Mouse (Mus musculus): ENCODE data around the gene Vps33b. TPM values are rescaled to one million over a fixed set of nuclear protein-coding genes. Genes with fewer than 3 reads are reported as not detected.

The Vps33b gene
- polyA plus RNA-seq, 1 experiment from 2014 or later = 15.5 TPM

DNA sequence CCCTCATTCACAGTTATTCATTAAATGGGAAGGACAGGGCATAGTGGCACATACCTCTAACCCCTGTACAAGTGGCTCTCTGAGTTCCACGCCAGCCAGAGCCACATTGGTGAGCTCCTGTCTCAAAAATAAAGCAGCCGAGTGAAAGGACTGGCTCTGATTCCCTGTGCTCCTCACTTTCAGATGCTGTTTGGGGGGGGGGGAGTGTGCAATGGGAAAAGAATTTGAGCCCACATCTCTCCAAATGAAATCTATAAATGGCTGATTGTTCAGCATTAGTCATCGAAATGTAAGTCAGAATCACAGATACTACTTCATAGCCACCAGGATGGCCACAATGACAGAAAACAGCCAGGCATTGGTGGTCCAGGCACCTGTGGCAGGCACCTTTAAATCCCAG lies 27.6 kb downstream of the Vps33b start:
- no peak for ATAC-seq (ENCODE audit: low FRiP score, low TSS enrichment)
- H3K9me3 ChIP-seq (ENCODE audit: control insufficient read depth, low read length) = no peaks in the 10 kb centered on the region
- no peak overlapping the region for H3K4me3 ChIP-seq (ENCODE audit: low read length)
- H3K27me3 ChIP-seq (ENCODE audit: control insufficient read depth, insufficient read depth, low read length) = no peaks in the 10 kb centered on the region
- H3K9ac ChIP-seq (ENCODE audit: low read depth, low read length) = no peak overlapping the region
- no peak overlapping the region for H3K4me2 ChIP-seq (replicated peaks; ENCODE audit: low read depth, low read length)
- 85% methylated on average over 3 of the region's 3 CpGs for WGBS
- H3K4me1 ChIP-seq (ENCODE audit: control insufficient read depth, insufficient read depth, low read length) = peaks cover 7% of the 10 kb centered on the region; the same call in 1 of the 2 replicates
- no peak overlapping the region for H3K27ac ChIP-seq (ENCODE audit: low read depth, low read length)
- peaks cover 24% of the 10 kb centered on the region for H3K36me3 ChIP-seq (ENCODE audit: control insufficient read depth, insufficient read depth, low read length)

DNA sequence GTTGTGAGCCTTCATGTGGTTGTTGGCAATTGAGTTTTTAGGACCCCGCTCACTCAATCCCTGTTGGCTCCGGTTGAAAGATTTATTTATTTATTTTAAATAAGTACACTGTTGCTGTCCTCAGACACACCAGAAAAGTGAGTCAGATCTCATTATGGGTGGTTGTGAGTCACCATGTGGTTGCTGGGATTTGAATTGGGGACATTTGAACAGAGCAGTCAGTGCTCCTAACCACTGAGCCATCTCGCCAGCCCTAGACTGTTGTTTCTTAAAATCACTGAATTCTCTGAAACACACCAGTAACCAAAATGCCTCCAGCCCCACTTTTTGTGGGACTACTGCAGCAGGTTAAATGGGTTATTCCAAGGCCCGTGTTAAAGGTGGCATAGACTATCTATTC lies 29.3 kb downstream of the Vps33b start:
- Histone ChIP-seq H3K4me1 (ENCODE audit: control insufficient read depth, insufficient read depth, low read length) (peaks cover 7% of the 10 kb centered on the region; the same call in 1 of the 2 replicates), H3K27ac (ENCODE audit: low read depth, low read length) (no peak overlapping the region), H3K9me3 (ENCODE audit: control insufficient read depth, low read length) (no peaks in the 10 kb centered on the region), H3K36me3 (ENCODE audit: control insufficient read depth, insufficient read depth, low read length) (peaks cover 38% of the 10 kb centered on the region), H3K4me2 (replicated peaks; ENCODE audit: low read depth, low read length) (no peak overlapping the region), H3K9ac (ENCODE audit: low read depth, low read length) (no peak overlapping the region), H3K27me3 (ENCODE audit: control insufficient read depth, insufficient read depth, low read length) (no peaks in the 10 kb centered on the region), H3K4me3 (ENCODE audit: low read length) (no peak overlapping the region)
- whole genome bisulfite sequencing = 94% methylated on average over 4 of the region's 4 CpGs
- no peak for ATAC-seq (ENCODE audit: low FRiP score, low TSS enrichment)

DNA sequence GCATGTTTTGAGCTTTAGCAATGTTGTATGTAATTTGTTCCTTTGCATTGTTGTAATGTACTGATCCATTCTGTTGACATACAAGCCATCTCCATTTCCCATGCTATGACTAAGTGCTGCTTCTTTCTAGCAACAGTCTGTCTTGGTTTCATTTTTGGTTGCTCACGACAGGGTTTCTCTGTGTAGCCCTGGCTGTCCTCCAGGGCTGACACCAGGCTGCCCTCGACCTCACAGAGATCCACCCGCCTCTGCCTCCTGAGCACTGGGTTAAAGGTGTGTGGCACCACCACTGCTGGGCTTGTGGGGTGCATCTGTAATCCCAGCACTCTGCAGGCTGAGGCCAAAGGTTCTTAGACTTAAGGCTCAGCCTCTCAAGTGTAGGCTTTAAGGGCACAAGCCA lies 30.1 kb downstream of the Vps33b start:
- Histone ChIP-seq H3K4me3 (ENCODE audit: low read length) (no peak overlapping the region), H3K27ac (ENCODE audit: low read depth, low read length) (no peak overlapping the region), H3K27me3 (ENCODE audit: control insufficient read depth, insufficient read depth, low read length) (no peaks in the 10 kb centered on the region), H3K4me2 (replicated peaks; ENCODE audit: low read depth, low read length) (no peak overlapping the region), H3K9ac (ENCODE audit: low read depth, low read length) (no peak overlapping the region), H3K36me3 (ENCODE audit: control insufficient read depth, insufficient read depth, low read length) (peaks cover 46% of the 10 kb centered on the region), H3K9me3 (ENCODE audit: control insufficient read depth, low read length) (no peaks in the 10 kb centered on the region), H3K4me1 (ENCODE audit: control insufficient read depth, insufficient read depth, low read length) (peaks cover 7% of the 10 kb centered on the region; the same call in 1 of the 2 replicates)
- 97% methylated on average over 3 of the region's 3 CpGs for WGBS
- ATAC-seq (ENCODE audit: low FRiP score, low TSS enrichment) = no peak

DNA sequence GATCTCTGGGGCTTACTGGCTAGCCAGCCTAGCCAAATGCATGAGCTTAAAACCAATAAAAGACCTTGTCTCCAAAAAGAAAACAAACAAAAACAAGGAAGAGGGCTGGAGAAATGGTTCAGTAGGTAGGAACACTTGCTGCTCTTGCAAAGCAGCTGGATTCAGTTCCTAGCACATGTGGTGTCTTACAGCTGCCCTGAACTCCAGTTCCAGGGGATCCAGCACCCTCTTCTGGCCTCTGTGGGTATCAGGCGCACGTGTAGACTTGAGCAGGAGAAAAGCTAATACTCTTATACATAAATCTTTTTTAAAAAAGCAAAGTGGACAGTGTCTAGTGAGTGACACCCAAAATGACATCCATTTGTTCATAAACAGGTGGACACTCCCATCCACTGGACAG lies 32.1 kb downstream of the Vps33b start:
- WGBS = 91% methylated on average over 2 of the region's 2 CpGs
- H3K4me1 ChIP-seq (ENCODE audit: control insufficient read depth, insufficient read depth, low read length) = no peaks in the 10 kb centered on the region
- no peak overlapping the region for H3K27ac ChIP-seq (ENCODE audit: low read depth, low read length)
- peaks cover 66% of the 10 kb centered on the region for H3K36me3 ChIP-seq (ENCODE audit: control insufficient read depth, insufficient read depth, low read length)
- no peak overlapping the region for H3K4me3 ChIP-seq (ENCODE audit: low read length)
- no peak overlapping the region for H3K4me2 ChIP-seq (replicated peaks; ENCODE audit: low read depth, low read length)
- H3K9me3 ChIP-seq (ENCODE audit: control insufficient read depth, low read length) = no peaks in the 10 kb centered on the region
- H3K27me3 ChIP-seq (ENCODE audit: control insufficient read depth, insufficient read depth, low read length) = no peaks in the 10 kb centered on the region
- no peak for ATAC-seq (ENCODE audit: low FRiP score, low TSS enrichment)
- H3K9ac ChIP-seq (ENCODE audit: low read depth, low read length) = no peak overlapping the region

DNA sequence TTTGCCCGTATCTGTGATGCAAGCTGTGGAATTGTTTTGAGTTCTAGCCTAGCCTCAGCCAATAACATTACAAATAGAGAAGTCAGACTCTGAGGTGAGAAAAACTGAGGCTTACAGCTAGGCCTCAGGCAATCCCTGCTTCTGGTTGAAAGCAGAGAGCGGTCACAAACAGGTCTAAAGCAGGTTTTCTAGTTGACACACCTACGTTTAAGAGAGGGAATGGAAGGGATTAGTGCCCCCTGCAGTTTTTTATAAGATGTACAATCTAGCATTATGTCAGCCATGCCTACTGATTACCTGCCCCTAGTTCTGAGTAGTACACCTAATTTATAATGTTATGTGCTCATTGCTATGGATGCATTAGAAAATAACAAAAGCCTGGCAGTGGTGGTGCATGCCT lies 38.3 kb downstream of the Vps33b start:
- no peak for ATAC-seq (ENCODE audit: low FRiP score, low TSS enrichment)
- Histone ChIP-seq H3K36me3 (ENCODE audit: control insufficient read depth, insufficient read depth, low read length) (peaks cover 97% of the 10 kb centered on the region), H3K4me1 (ENCODE audit: control insufficient read depth, insufficient read depth, low read length) (no peaks in the 10 kb centered on the region), H3K4me2 (replicated peaks; ENCODE audit: low read depth, low read length) (no peak overlapping the region), H3K4me3 (ENCODE audit: low read length) (no peak overlapping the region), H3K27me3 (ENCODE audit: control insufficient read depth, insufficient read depth, low read length) (no peaks in the 10 kb centered on the region), H3K9me3 (ENCODE audit: control insufficient read depth, low read length) (no peaks in the 10 kb centered on the region), H3K9ac (ENCODE audit: low read depth, low read length) (no peak overlapping the region), H3K27ac (ENCODE audit: low read depth, low read length) (no peak overlapping the region)
- 83% methylated on average over 3 of the region's 3 CpGs for WGBS

DNA sequence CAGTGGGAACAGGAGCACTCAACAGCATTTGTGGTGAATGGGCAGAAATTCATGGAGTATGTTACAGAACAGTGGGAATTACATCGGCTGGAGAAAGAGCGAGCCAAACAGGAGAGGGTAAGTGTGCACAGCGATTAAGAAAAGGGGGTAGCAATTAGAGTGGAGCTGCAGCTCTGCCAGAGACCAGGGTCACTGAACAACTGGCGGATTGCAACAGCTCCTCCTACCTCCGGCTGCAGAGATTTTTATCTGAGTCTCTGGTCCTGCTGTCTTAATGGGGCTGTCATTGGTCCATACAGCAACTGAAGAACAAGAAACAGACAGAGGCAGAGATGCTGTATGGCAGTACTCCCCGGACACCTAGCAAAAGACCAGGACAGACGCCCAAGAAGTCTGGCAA lies 41.3 kb downstream of the Vps33b start:
- Histone ChIP-seq H3K36me3 (ENCODE audit: control insufficient read depth, insufficient read depth, low read length) (peaks cover 98% of the 10 kb centered on the region), H3K27ac (ENCODE audit: low read depth, low read length) (no peak overlapping the region), H3K4me2 (replicated peaks; ENCODE audit: low read depth, low read length) (no peak overlapping the region), H3K4me1 (ENCODE audit: control insufficient read depth, insufficient read depth, low read length) (no peaks in the 10 kb centered on the region), H3K9ac (ENCODE audit: low read depth, low read length) (no peak overlapping the region), H3K9me3 (ENCODE audit: control insufficient read depth, low read length) (no peaks in the 10 kb centered on the region), H3K4me3 (ENCODE audit: low read length) (no peak overlapping the region), H3K27me3 (ENCODE audit: control insufficient read depth, insufficient read depth, low read length) (no peaks in the 10 kb centered on the region)
- ATAC-seq (ENCODE audit: low FRiP score, low TSS enrichment) = no peak
- WGBS = 77% methylated on average over 7 of the region's 7 CpGs

DNA sequence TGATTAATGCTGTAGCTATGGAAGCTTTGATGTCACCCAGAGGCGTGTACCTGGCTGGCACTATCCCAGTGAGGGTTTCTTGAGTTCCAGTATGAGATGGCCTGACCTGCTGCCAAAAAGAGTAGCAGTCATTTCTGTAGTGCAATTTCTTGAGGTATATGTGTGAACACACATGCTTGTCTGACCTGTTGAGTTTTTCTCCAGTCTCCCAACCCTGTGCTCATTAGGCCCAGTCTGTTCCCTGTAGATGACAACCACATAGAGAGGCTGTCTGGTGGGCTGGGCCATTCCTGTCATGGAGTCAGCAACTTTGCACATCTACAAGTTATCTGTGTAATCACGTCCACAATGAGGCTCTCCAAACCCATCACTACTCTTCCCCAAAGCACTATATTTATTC lies 46.3 kb downstream of the Vps33b start:
- H3K9ac ChIP-seq (ENCODE audit: low read depth, low read length) = no peak overlapping the region
- no peaks in the 10 kb centered on the region for H3K9me3 ChIP-seq (ENCODE audit: control insufficient read depth, low read length)
- no peaks in the 10 kb centered on the region for H3K4me1 ChIP-seq (ENCODE audit: control insufficient read depth, insufficient read depth, low read length)
- ATAC-seq (ENCODE audit: low FRiP score, low TSS enrichment) = no peak
- no peak overlapping the region for H3K27ac ChIP-seq (ENCODE audit: low read depth, low read length)
- H3K4me2 ChIP-seq (replicated peaks; ENCODE audit: low read depth, low read length) = no peak overlapping the region
- no peaks in the 10 kb centered on the region for H3K27me3 ChIP-seq (ENCODE audit: control insufficient read depth, insufficient read depth, low read length)
- 85% methylated on average over 2 of the region's 2 CpGs for WGBS
- H3K36me3 ChIP-seq (ENCODE audit: control insufficient read depth, insufficient read depth, low read length) = peaks cover 67% of the 10 kb centered on the region
- H3K4me3 ChIP-seq (ENCODE audit: low read length) = no peak overlapping the region

DNA sequence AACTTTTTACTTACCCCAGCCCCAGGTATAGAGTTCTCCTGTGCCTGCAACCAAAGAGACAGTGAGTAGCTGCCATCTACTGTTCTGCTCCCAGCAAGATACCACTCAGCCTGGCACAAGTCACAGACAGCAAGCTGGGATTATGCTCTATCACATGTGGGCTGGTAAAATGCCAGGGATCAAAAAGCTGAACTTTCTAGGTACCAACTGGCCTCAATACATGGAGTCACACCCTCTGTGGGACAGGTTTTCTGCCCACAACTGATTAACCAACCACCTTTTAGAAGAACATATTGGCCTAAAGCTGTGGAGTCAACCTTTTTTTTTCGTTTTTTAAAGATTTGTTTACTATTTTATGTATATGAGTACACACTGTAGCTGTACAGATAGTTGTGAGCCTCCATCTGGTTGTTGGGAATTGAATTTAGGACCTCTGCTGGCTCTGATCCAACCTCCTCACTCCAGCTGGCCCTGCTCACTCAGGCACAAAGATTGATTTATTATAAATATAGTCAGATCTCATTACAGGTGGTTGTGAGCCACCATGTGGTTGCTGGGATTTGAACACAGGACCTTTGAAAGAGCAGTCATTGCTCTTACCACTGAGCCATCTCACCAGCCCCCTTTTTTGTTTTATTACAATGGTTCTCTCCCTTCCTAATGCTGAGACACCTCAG lies 48.1 kb downstream of the Vps33b start:
- 81% methylated on average over 1 of the region's 1 CpGs for WGBS
- Histone ChIP-seq H3K4me1 (ENCODE audit: control insufficient read depth, insufficient read depth, low read length) (0 out of 2 replicates have a peak, but pooled peaks cover under 1% of the 10 kb centered on the region), H3K9me3 (ENCODE audit: control insufficient read depth, low read length) (no peaks in the 10 kb centered on the region), H3K9ac (ENCODE audit: low read depth, low read length) (no peak overlapping the region), H3K27me3 (ENCODE audit: control insufficient read depth, insufficient read depth, low read length) (no peaks in the 10 kb centered on the region), H3K36me3 (ENCODE audit: control insufficient read depth, insufficient read depth, low read length) (peaks cover 49% of the 10 kb centered on the region), H3K27ac (ENCODE audit: low read depth, low read length) (no peak overlapping the region), H3K4me2 (replicated peaks; ENCODE audit: low read depth, low read length) (no peak overlapping the region), H3K4me3 (ENCODE audit: low read length) (no peak overlapping the region)
- no peak for ATAC-seq (ENCODE audit: low FRiP score, low TSS enrichment)

DNA sequence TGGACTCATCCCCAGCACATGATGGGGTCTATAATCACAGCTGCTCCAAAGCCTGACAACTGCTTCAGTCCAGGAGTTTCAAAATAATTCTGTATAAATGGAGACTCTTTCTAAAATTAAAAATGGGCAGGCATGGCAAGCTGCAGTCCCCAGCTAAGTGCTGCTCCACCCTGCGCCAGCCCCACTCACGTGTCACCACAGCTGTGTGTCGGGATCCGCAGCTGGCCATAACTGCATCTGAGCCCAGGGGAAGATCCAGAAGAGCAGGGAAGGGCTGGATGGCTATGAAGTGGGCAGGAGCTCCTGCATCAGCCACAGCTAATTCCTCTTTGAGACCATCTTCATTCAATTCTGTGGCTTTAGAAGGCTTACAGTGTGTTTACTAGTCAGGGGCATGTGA lies 49.2 kb downstream of the Vps33b start:
- 89% methylated on average over 4 of the region's 4 CpGs for WGBS
- H3K9me3 ChIP-seq (ENCODE audit: control insufficient read depth, low read length) = no peaks in the 10 kb centered on the region
- peaks cover 38% of the 10 kb centered on the region for H3K36me3 ChIP-seq (ENCODE audit: control insufficient read depth, insufficient read depth, low read length)
- no peaks in the 10 kb centered on the region for H3K27me3 ChIP-seq (ENCODE audit: control insufficient read depth, insufficient read depth, low read length)
- H3K4me3 ChIP-seq (ENCODE audit: low read length) = no peak overlapping the region
- no peak overlapping the region for H3K4me2 ChIP-seq (replicated peaks; ENCODE audit: low read depth, low read length)
- ATAC-seq (ENCODE audit: low FRiP score, low TSS enrichment) = no peak
- no peak overlapping the region for H3K27ac ChIP-seq (ENCODE audit: low read depth, low read length)
- no peak overlapping the region for H3K9ac ChIP-seq (ENCODE audit: low read depth, low read length)
- H3K4me1 ChIP-seq (ENCODE audit: control insufficient read depth, insufficient read depth, low read length) = peaks cover 10% of the 10 kb centered on the region
